Mouse (Mus musculus): ENCODE measurements at regions not wholly inside any gene's neighbourhood (a gene's known extent, or its start where the extent isn't known, plus 50 kb on each side); places are given as distances from the start of the nearest gene placed in this dataset.

DNA sequence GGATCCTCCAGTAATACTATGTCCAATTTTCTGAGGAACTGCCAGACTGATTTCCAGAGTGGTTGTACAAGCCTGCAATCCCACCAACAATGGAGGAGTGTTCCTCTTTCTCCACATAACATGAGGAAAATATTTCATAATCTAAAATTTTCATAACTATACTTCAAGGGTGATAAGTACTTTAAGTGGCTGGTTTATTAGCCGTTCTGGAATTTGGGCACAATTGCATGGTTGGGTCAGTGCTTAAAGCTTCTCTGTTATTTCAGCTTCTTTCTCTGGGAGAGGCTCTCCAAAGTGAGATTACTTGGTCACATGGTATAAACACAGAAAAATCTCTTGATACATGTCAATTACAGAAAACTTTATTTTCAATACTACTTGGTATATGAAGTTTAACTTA lies 2115.9 kb downstream of the 4930444P10Rik start:
- no peak for ATAC-seq (replicated peaks; ENCODE audit: low FRiP score, low TSS enrichment, poor library complexity, severe bottlenecking)

DNA sequence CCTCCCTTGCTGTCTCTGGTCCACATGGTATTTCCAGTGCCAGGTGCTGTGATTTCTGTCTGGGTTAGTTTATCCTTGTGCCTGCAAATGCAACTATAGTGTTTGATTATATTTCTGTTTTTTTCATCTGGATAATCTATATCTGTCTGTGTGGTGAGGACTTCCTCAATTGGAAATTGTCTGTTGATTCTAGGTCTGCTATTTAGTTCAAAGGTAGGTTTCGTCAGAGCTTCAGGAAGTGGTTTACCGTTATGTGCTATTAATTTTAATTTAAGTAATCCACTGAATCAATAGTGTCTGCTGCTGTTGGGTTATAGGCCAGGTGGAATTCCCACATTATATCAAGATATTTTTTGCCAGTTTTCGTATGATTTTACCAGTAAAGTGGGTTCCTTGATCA lies 2143.9 kb downstream of the 4930444P10Rik start:
- ATAC-seq (replicated peaks; ENCODE audit: low FRiP score, low TSS enrichment, poor library complexity, severe bottlenecking) = no peak

GRCm38 (mm10) chr1:13941351-13941750 lies 2151.8 kb downstream of the 4930444P10Rik start:
- no peak for ATAC-seq (replicated peaks; ENCODE audit: low FRiP score, low TSS enrichment, poor library complexity, severe bottlenecking)

DNA sequence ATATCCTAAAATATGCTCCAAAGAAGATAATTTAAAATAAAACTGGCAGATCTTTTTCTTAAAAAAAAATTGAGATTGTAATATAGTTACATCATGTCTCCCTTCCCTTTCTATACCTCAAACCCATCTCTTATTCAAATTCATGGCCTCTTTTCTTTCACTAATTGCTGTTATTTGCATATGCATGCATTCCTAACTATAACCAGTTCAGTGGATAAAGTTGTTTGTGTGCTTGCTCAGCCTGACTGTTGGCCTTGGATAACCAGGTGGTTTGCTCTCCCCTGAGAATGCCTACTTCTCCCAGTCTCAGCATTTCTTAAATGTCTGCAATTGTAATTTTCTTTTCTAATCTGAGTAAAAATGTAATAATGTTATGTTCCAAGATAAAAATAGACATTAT lies 2154.8 kb downstream of the 4930444P10Rik start:
- no peak for ATAC-seq (replicated peaks; ENCODE audit: low FRiP score, low TSS enrichment, poor library complexity, severe bottlenecking)

- ATAC-seq (replicated peaks; ENCODE audit: low FRiP score, low TSS enrichment, poor library complexity, severe bottlenecking) = no peak
These were observed 2157.1 kb downstream of the 4930444P10Rik start for GRCm38 (mm10) chr1:13935938-13936491.

DNA sequence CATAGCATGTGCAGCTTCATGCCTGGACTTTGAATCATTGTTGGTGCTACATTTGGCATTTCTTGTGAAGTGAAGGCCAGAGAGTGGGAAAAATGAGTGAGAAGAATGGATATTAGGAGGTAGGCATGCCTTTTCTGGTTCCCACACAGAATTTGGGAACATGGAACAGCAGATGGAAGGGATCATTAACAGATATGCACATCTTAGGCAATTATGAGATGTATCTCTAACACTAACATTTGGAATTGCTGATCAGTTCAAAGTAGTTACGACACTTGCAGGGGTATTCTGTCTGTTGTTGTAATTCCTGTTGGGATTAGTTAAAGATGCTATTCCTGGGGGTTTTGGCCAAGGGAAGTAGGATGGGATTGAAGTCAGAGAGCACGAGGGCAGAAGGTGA lies 2164.4 kb downstream of the 4930444P10Rik start:
- ATAC-seq (replicated peaks; ENCODE audit: low FRiP score, low TSS enrichment, poor library complexity, severe bottlenecking) = no peak

DNA sequence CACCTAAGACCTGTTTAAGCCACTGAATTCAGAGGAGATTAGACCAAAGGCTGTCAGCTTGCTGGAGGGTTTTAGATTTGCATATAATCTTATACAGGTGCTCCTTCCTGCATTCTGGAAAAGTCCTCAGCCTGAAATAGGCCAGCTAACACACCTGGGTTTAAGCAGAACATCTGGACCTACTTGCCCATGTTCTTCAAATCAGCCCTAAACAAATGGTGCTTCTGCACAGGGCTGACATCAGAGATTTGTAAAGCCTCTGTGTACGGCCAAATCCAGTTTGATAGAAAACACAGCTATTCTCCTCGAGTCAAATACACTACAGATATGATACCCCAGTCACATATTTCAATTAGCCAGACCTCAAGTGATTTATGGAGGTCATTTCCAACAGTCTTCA lies 2165.2 kb downstream of the 4930444P10Rik start:
- ATAC-seq (replicated peaks; ENCODE audit: low FRiP score, low TSS enrichment, poor library complexity, severe bottlenecking) = no peak

DNA sequence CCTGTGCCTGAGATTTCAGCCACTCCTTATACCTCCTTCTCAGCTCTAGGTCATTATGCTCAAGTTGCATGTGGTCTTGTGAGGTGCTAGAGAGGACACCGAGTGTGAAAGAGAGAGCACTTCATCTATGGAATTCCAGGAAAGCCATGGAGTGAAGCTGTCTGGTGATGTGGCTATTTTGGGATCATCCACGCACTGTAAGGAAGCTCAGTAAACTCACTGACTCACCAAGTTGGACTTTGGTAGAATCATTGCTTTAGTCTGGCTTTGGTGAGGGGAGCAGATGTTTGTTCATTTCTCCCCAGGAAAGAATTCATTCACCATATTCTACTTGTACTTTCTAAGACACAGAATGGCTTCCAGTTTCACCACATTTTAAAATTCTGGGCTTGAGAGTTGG lies 2167.1 kb downstream of the 4930444P10Rik start:
- no peak for ATAC-seq (replicated peaks; ENCODE audit: low FRiP score, low TSS enrichment, poor library complexity, severe bottlenecking)

- ATAC-seq (replicated peaks; ENCODE audit: low FRiP score, low TSS enrichment, poor library complexity, severe bottlenecking) = no peak
These were observed 2177.9 kb downstream of the 4930444P10Rik start for GRCm38 (mm10) chr1:13915216-13915615.

DNA sequence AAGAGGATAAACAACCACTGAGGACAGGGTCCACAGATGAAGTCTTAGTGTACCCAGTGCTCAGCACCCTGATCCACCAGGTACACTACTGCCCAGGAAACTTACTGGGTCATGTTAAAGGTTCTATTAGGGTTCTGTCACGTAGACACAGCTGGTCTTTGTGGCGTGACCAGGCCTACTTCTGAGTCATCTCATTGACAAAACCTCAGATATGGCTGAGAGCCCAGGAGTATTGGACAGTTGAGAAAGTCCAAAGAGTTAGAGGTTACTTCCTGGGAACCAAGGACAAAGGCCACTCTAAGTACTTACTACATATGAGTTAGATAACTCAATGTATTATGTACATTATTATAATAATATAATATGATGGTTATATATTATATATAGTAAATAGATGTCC lies 2214.0 kb downstream of the 4930444P10Rik start:
- ATAC-seq (replicated peaks; ENCODE audit: low FRiP score, low TSS enrichment, poor library complexity, severe bottlenecking) = no peak

- no peak for ATAC-seq (replicated peaks; ENCODE audit: low FRiP score, low TSS enrichment, poor library complexity, severe bottlenecking)
These were observed 2219.2 kb downstream of the 4930444P10Rik start for GRCm38 (mm10) chr1:13873925-13874324.

DNA sequence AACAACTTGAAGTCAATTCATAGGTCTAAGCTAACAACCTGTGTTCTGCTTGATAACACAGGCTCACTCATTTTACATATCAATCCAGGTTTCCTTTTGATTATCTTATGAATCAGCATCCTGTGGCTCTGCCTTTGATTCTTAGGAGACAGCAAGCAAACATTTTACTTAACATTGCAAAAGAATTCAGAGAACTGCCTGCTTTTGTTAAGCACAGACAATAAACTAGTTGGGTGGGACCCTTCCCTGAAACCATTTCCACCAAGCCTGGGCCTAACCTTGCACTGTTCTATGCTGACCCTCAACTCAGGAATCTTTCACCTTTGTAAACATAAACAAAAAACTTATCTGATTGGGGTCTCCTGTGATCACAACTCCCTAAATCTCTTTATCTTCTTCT lies 2220.6 kb downstream of the 4930444P10Rik start:
- no peak for ATAC-seq (replicated peaks; ENCODE audit: low FRiP score, low TSS enrichment, poor library complexity, severe bottlenecking)

DNA sequence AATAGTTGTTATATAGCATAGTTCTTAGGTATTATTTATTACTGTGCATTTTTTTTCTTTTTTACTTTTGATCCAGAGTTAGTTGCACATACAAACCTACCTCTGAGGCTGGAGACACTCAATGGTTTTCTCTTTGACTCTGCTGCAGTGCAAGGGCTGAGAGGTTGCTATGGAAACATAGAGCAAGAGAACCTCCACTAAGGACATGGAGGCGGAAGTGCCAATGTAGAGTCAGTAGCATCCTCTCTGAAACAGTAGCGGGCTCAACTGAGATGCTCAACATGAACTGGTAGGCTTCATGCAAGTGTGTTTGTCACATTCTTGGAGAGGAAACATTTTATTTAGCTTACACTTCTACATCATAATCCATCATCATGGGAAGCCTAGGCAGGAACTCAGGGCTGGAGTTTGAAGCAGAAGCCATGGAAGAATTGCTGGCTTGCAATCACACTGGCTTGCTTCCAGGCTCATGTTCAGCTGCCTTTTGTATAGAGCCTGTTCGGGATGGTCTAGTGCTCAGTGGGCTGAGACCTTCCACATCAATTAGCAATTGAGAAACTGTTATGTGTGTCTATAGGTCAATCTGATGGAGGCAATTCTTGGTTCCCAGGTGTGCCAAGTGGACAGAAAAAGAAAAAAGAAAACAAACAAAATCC lies 2222.4 kb downstream of the 4930444P10Rik start:
- no peak for ATAC-seq (replicated peaks; ENCODE audit: low FRiP score, low TSS enrichment, poor library complexity, severe bottlenecking)

- ATAC-seq (replicated peaks; ENCODE audit: low FRiP score, low TSS enrichment, poor library complexity, severe bottlenecking) = no peak
These were observed 2227.4 kb downstream of the 4930444P10Rik start for GRCm38 (mm10) chr1:13865713-13866112.

DNA sequence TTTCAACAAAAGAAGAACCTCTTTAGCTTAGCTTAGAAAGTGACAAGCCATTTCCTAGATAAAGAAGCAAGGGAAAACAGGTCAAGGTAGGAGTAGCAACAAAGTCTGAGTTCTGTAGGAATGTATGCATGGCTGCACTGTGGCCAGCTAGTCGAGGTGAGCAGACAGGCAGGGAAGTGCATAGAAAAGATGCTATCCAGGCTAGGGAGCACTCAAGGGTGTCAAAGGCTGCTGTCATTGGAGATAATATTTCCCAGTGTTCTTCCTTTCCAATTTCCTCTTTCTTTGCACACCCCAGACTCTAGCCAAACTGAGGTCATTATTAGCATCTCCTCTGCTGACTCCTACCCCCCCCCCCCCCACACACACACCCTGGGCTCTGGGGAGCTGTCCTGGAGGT lies 2229.4 kb downstream of the 4930444P10Rik start:
- ATAC-seq (replicated peaks; ENCODE audit: low FRiP score, low TSS enrichment, poor library complexity, severe bottlenecking) = no peak

GRCm38 (mm10) chr1:13861070-13861511 lies 2232.0 kb downstream of the 4930444P10Rik start:
- ATAC-seq (replicated peaks; ENCODE audit: low FRiP score, low TSS enrichment, poor library complexity, severe bottlenecking) = no peak

DNA sequence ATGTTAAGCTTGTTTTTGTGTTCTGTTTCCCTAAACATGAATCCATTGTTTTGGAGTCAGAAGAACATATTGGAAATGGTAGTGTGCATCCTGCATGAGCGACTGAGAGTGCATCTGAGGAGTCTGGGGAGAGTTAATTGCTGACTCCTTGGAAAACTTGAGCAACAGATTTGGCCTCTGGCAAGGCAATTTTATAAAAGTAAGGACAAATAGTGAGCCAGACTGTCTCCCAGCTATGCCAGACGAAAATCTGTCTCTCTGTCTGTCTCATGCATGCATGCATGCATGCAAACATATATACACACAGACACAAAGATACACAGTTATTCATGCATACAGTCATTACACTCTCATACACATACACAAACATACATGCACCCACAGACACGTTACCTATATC lies 2232.7 kb downstream of the 4930444P10Rik start:
- ATAC-seq (replicated peaks; ENCODE audit: low FRiP score, low TSS enrichment, poor library complexity, severe bottlenecking) = no peak

DNA sequence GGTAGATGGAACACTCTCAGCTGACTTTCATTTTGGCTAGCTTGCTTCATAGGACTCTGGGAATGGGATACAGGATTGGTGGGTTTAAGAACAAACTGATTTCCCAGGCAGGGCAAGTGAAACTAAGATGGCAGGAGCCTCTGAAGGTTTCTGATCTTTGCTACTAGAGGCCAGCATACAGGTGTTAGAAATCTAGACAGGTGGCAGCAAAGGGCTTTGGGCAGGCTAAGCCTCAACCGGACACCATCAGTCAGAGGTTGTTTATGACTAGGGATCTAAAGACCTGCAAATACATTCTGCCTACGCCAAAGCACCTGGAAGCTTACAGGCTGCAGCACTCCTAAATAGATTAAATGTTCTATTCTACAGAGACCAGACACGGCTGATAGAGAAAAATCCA lies 2233.4 kb downstream of the 4930444P10Rik start:
- ATAC-seq (replicated peaks; ENCODE audit: low FRiP score, low TSS enrichment, poor library complexity, severe bottlenecking) = no peak

DNA sequence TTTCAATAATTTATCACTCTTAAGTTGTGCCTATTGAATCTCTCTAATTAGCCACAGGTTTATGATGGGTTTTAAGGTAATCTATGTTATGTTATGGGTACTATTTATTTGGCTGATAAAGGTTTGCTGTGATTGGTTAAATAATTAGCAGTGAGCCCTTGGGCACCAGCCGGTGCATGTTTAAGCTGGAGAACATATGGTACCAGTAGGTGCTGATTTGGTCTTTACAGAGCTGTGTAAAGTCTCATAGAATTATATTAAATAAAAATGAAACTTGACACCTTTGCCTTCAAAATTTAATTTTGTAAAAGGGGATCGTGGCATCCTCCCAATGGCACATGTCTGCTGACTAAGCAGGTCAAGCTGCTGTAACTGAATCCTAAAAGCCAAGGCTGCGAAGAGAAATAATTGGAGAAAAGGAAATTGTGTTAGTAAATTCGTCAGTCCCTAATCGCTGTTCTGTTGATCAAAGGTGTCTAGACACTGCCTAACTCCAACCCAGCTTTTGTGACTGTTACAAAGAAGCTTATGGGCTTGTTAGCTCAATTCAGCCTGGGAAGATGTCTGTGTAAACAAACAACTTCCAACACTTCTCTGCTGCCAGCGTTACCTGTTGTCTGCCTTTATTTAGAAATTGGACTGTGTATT lies 2234.6 kb downstream of the 4930444P10Rik start:
- ATAC-seq (replicated peaks; ENCODE audit: low FRiP score, low TSS enrichment, poor library complexity, severe bottlenecking) = no peak

- no peak for ATAC-seq (replicated peaks; ENCODE audit: low FRiP score, low TSS enrichment, poor library complexity, severe bottlenecking)
These were observed 2236.1 kb downstream of the 4930444P10Rik start for GRCm38 (mm10) chr1:13856998-13857397.

DNA sequence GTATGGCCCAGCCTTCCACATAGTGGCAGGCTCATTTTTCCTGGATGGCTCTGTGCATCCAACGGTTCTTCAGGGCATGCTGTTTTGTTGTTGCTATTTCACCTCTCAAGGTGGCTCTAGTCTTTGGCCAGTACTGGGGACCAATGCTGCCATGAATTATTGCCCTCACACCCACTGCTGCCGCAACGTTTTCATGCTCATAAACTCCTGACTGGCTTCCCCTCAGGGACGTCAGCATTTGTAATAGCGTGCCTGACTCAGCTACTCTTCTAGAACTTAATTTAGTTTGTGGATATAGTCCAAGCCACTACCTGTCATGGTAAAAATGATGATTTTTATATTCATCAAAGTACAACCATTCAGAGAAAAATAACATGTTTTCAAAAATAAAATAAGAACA lies 2242.0 kb downstream of the 4930444P10Rik start:
- ATAC-seq (replicated peaks; ENCODE audit: low FRiP score, low TSS enrichment, poor library complexity, severe bottlenecking) = no peak

Measured in megakaryocyte-erythroid progenitor cell, adult 5-6 weeks (primary cell).